ENCODE assay signal across 8 mouse cellular contexts in the genomic region with DNA sequence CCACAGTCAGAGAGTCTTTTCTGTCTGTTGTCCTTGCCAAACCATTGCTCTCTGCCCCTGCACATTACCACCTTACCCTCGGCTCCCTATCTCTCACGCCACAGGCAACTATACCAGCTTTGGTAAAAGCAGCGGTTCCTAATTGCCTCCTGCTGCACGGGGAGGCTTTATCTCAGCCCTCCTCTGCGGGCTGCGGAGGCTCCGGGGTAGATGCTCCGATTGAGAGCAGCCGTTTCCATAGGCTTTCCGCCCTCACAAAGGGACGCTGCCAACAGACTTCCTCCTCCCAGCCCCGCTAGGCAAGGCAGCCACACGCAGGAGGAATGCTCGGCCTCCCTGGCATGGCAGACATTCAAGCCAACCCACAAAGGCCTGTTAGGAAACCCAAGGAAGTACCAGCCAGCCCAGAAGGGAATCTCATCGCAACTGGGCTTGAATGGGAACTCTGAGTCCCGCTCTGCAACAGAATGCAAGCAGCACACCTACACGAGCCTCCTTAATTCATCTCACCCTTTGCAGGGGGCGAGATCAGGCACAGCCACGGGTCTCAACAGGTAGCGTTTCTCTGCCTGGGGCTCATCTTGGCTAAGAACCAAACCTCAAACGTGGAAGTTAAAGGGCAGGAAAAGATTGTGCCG.
DNase-seq lines count a peak whose midpoint lies in the region; ATAC-seq and TF ChIP-seq lines count a peak whose summit lies in the region.

No protein-coding gene starts in this region.

- intact Hi-C loops in left cerebral cortex, adult 2 months (cut with DNase I), result loop anchor here (2.0 to 10.0 kb wide), 3 partner anchors 36 to 384 kb away; a partner anchor contains a TSS

- peak overlapping the region; percentile 34 for H3K4me2 ChIP-seq in forebrain, embryonic 15.5 days (replicated peaks)
- H3K4me2 ChIP-seq in hindbrain, embryonic 15.5 days, result peak overlapping the region; percentile 33

- 3% methylated on average over 22 of the region's 22 CpGs for WGBS in forebrain, embryonic 15.5 days
- WGBS in hindbrain, embryonic 15.5 days, result 8% methylated on average over 22 of the region's 22 CpGs

- ATAC-seq in forebrain, embryonic 15.5 days (replicated peaks), result peak; percentile 51; the same call in 1 of the 2 replicates
- peak; percentile 52; the same call in 1 of the 2 replicates for ATAC-seq in hindbrain, embryonic 15.5 days (ENCODE audit: low FRiP score, low read depth)

- peak overlapping the region; percentile 27 for H3K4me3 ChIP-seq in ES-Bruce4 (ENCODE audit: low read depth, low read length)
- H3K4me3 ChIP-seq in forebrain, embryonic 15.5 days, result no peak overlapping the region
- H3K4me3 ChIP-seq in hindbrain, embryonic 15.5 days, result no peak overlapping the region; the same call in 1 of the 2 replicates
- H3K4me3 ChIP-seq in left cerebral cortex, adult 2 months, result no peak overlapping the region

- H3K4me1 ChIP-seq in ES-Bruce4 (ENCODE audit: control insufficient read depth, insufficient read depth, low read length), result no peaks in the 10 kb centered on the region
- H3K4me1 ChIP-seq in forebrain, embryonic 15.5 days, result peaks cover 14% of the 10 kb centered on the region
- peaks cover 11% of the 10 kb centered on the region for H3K4me1 ChIP-seq in hindbrain, embryonic 15.5 days (replicated peaks)

- H3K27me3 ChIP-seq in ES-Bruce4 (ENCODE audit: control insufficient read depth, insufficient read depth, low read length, poor library complexity, severe bottlenecking), result no peaks in the 10 kb centered on the region
- H3K27me3 ChIP-seq in forebrain, embryonic 15.5 days, result no peaks in the 10 kb centered on the region
- H3K27me3 ChIP-seq in hindbrain, embryonic 15.5 days, result peaks cover 21% of the 10 kb centered on the region

- no peak for TF ChIP-seq CTCF in ES-Bruce4 (IDR thresholded peaks at IDR 0.05; ENCODE audit: low read depth, low read length)
- no peak for TF ChIP-seq CTCF in brain, embryonic 14.5 days (IDR thresholded peaks at IDR 0.05; ENCODE audit: borderline replicate concordance, extremely low read depth, insufficient read depth, insufficient read length)
- TF ChIP-seq CTCF in left cerebral cortex, adult 2 months (IDR thresholded peaks at IDR 0.05), result no peak

- TF ChIP-seq POLR2A in ES-Bruce4 (IDR thresholded peaks at IDR 0.05; ENCODE audit: insufficient read depth, low read length), result no peak
- no peak for TF ChIP-seq POLR2A in brain, embryonic 14.5 days (IDR thresholded peaks at IDR 0.05; ENCODE audit: borderline replicate concordance, extremely low read depth, insufficient read depth, insufficient read length, poor library complexity, severe bottlenecking)

- peak overlapping the region; percentile 8; the same call in 1 of the 2 replicates for H3K9ac ChIP-seq in ES-Bruce4 (ENCODE audit: low read depth, poor library complexity, severe bottlenecking)
- peak overlapping the region; percentile 6; the same call in 1 of the 2 replicates for H3K9ac ChIP-seq in forebrain, embryonic 15.5 days (replicated peaks)
- no peak overlapping the region for H3K9ac ChIP-seq in hindbrain, embryonic 15.5 days

- no peaks in the 10 kb centered on the region for H3K36me3 ChIP-seq in ES-Bruce4 (ENCODE audit: control insufficient read depth, insufficient read depth, low read length, poor library complexity, severe bottlenecking)
- no peaks in the 10 kb centered on the region for H3K36me3 ChIP-seq in forebrain, embryonic 15.5 days
- H3K36me3 ChIP-seq in hindbrain, embryonic 15.5 days, result no peaks in the 10 kb centered on the region

- DNase-seq in brain, embryonic 14.5 days (ENCODE audit: low read depth), result peak; percentile 85
- DNase-seq in left cerebral cortex, adult 2 months (ENCODE audit: extremely low spot score in 1 of 2, low spot score in 2 of 2), result peak; percentile 66 to 81
- DNase-seq in lung, postnatal 14 days, result peak; percentile 60
- DNase-seq in right cerebral cortex, postnatal 14 days, result peak; percentile 66
- DNase-seq in MN1 (ENCODE audit: low spot score), result no peak

- TF ChIP-seq EP300 in ES-Bruce4 (IDR thresholded peaks at IDR 0.05; ENCODE audit: insufficient read depth, low read depth, low read length), result no peak

- no peak overlapping the region for H3K27ac ChIP-seq in ES-Bruce4 (ENCODE audit: insufficient read depth, low read length)
- H3K27ac ChIP-seq in forebrain, embryonic 15.5 days (replicated peaks), result no peak overlapping the region
- H3K27ac ChIP-seq in hindbrain, embryonic 15.5 days (replicated peaks), result no peak overlapping the region
- no peak overlapping the region for H3K27ac ChIP-seq in left cerebral cortex, adult 2 months

- no peaks in the 10 kb centered on the region for H3K9me3 ChIP-seq in ES-Bruce4 (replicated peaks; ENCODE audit: control insufficient read depth, insufficient read depth, low read length, poor library complexity, severe bottlenecking)
- no peaks in the 10 kb centered on the region for H3K9me3 ChIP-seq in forebrain, embryonic 15.5 days
- no peaks in the 10 kb centered on the region for H3K9me3 ChIP-seq in hindbrain, embryonic 15.5 days
